Mouse (Mus musculus): Measurements from ENCODE around the gene Itpkb. TPM values are rescaled to one million over a fixed set of nuclear protein-coding genes. Genes with fewer than 3 reads are reported as not detected.
A peak's percentile ranks its signal among the peaks of the same experiment; 100 is the strongest.

Gene Itpkb
- total RNA-seq, 2 experiments from 2014 or later: 13.4 to 19.0 TPM

DNA sequence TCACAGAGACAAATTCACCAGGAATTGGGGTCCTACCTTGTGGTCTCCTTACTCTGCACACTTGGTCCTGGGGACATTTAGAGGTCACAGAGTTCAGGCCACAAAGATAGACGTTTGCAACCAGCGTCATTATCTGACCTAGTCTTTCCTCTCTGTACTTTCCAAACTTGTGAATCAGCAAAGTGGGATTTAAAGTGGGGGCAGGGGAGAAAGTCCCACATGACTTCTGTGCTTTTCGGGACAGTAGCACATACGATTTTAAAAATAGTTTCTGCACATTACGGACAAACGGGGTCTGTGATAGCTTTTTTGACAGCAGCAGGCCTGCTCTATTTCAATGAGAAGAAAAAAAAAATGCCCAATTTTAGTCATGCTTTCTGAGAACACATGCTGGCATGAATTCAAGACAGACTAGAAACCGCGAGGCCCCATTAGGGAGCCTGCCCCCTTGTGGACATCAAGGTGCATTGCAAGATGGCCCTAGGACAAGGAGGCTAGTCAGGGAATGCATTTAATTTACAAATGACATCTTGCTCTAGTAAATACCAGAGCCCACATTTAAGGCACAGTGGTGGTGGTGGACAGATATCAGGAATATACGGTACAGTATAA, 97.9 kb downstream of the Itpkb start:
- peak in 1 of 2 experiments; percentile 63 for DNase-seq (ENCODE audit: low spot score in 2 of 2)
- intact Hi-C loops (cut with DNase I): loop anchor here (1.0 to 10.0 kb wide), 2 partner anchors 160 to 253 kb away; no protein-coding TSS in a partner anchor

DNA sequence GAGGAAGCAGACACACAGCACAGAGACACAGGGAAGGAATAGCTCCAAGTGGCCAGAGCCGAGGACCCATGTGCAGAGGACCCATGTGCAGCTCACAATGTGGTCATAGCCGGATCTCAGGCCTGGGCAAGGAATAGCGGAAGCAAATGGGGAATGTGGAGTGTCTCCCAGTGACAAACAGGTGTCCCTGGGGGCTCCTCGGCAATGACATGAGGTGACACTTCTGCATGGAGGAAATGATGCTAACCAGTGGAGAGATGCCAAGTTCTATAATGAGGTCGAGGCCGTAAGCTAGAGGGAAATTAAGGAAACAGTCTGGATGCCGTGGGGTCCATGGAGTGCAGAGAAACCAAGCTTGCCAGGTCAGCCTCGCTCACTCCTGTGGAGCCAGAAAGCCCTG, 98.6 kb downstream of the Itpkb start:
- DNase-seq (ENCODE audit: low spot score in 2 of 2): no peak
- intact Hi-C loops (cut with DNase I): loop anchor here (1.0 to 10.0 kb wide), 2 partner anchors 161 to 254 kb away; no protein-coding TSS in a partner anchor

DNA sequence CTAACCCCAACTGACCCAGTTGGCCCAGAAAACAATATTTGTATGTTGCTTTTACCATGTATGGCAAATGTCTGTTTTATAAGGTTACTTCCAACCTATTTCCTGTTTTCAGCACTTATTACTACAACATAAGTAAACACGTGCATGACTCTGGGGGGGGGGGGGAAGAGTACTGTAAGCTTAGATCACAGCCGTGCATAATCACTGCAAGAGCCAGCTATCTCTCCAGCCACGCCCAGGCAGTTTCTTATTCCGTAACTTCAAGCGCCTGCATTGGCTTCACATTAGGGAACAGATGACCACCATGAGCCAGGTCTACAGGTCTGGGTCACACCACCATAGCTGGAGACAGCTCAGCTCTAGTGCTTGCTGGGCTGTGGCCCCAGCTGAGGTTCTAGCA, 99.5 kb downstream of the Itpkb start:
- DNase-seq (ENCODE audit: low spot score in 2 of 2): no peak
- intact Hi-C loops (cut with DNase I): loop anchor here (5.0 to 10.0 kb wide), 2 partner anchors 255 to 337 kb away; no protein-coding TSS in a partner anchor

DNA sequence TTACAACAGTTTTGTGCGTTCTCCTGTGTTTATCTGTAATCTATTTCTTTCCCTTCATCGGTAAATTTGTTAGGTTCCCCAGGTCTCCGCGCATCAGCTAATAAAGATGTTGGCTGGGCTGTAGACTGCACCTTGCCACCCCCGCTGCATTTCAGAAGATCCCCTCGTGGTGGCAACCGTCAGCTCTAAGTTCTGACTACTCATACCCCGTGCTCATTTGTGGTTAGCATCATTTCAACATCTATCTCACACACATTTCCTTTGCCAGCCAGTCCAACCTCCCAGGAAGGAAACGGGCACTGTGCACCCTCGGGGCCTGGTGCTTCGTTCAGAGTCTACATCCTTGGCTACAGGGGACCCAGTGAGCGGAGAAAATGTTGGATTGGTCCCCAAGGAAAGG, 101.5 kb downstream of the Itpkb start:
- DNase-seq (ENCODE audit: low spot score in 2 of 2): no peak
- intact Hi-C loops (cut with DNase I): loop anchor here (5.0 kb wide), 1 partner anchor 335 kb away; no protein-coding TSS in a partner anchor

DNA sequence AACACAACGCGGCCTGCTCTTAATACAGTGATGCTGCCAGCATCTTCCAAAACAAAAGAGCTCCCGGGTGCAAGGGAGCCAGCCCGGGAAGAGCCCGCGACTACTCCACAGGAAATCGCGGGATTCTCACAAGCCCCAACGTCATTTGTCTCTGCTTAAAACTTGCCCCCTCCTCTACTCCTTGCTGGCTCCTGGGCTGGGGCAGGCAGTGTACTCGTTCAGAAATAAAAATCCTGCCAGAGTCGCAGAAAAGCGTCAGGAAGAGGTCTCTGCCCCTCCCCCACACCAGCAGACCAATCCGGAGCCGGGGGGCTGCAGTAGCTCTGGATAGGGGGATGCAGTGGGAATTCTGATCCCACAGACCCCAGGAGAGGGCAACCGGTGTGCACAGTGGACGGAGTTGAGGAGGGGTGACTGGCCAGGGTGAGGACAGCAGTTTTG, 102.8 kb downstream of the Itpkb start:
- intact Hi-C loops (cut with DNase I): loop anchor here (5.0 kb wide), 1 partner anchor 334 kb away; no protein-coding TSS in a partner anchor
- no peak for DNase-seq (ENCODE audit: low spot score in 2 of 2)

DNA sequence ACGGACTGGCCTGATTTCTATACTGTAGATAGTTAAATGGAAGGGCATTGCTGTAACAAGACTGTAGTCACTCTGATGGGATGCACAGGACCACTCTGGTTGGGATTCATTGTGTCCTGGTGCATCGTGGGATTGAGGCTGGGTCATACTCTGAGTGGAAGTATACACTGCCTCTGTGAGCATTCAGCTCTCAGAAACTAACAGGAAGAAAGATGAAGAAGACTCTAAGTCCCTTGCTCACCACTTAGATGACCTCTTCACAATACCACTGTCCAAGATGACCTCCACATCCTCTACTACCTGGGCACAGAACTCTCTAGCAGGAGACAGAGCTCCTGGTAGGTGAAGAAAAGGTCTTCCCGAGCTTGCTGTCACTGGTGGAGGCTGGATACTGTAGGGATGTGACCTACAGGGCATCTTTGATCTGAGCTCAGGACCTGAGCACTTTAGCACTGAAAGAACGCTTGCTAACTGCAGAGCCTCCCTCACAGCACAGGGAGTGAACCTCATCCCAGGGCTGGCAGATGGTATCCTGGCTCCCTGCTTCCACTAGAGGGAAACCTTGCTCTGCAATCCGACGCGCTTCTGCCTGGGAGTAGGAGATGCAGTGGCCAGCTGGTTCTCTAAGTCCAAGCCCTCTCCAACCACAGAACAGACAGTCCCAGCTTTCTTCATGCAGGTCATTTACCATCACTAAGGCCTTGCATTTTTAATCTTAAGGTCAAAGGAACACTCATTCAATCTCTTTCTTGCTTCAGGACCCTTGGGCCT, 103.7 kb downstream of the Itpkb start:
- peak; percentile 55 to 58 for DNase-seq (ENCODE audit: low spot score in 2 of 2)
- intact Hi-C loops (cut with DNase I): loop anchor here (1.0 to 5.0 kb wide), 2 partner anchors 118 to 333 kb away; no protein-coding TSS in a partner anchor

DNA sequence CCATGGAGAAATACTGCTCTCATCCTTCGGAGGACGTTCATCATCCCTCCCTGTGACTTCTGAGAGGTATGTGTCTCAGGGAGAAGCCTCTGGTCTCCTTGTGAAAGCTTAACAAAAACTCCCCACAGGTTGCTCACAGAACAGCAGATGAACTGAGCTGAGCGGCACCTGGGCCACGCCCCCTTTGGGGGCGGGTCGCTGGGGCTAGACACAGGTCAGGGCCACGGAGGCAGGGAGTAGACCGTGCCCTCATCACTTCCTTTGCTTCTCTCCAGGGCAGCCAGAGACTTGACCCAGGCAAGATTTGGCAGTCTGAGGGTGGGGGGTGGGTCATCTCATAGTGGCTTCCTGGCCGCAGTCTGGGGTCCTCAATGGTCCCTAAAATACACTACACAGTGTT, 104.6 kb downstream of the Itpkb start:
- DNase-seq (ENCODE audit: low spot score in 2 of 2): no peak
- intact Hi-C loops (cut with DNase I): loop anchor here (1.0 to 5.0 kb wide), 3 partner anchors 45 to 332 kb away; no protein-coding TSS in a partner anchor

DNA sequence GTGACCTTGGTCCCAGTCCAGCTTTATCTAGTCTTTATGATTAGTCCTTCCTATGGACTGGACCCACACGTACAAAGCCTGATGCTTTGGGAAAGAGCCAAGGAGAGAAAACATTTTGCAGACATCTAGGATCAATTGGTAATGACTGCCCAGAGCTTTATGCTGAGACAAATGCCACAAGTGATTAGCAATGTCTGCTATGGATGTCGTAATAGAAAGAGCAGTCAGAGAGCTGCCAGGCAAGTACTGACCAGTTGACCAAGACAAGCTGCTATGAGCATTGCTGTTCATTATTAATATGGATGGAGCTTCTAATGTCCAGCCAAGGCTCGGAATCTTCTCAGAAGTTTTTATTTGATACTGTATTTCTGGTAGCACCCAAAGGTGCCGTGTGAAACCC, 109.2 kb downstream of the Itpkb start:
- DNase-seq (ENCODE audit: low spot score in 2 of 2): no peak
- intact Hi-C loops (cut with DNase I): no loop called here

DNA sequence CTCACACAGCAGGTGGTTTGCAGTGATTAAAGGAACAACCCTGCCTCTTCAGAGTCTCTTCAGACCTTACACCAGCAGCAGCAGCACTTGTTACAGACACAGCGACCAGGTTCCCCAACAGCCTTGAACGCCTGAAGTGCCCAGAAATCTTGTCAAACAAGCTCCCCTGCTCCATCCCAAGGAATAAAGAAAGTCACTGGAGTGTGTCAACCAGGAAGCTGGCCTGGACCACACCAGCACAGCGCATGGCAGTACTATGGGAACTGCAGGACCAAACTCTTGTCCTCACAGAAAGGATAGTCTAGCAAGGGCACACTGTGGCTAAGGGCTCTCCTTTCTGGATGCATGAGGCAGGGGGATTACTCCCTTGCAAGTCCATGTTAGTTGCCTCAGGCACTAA, 114.1 kb downstream of the Itpkb start:
- intact Hi-C loops (cut with DNase I): no loop called here
- DNase-seq (ENCODE audit: low spot score in 2 of 2): no peak

DNA sequence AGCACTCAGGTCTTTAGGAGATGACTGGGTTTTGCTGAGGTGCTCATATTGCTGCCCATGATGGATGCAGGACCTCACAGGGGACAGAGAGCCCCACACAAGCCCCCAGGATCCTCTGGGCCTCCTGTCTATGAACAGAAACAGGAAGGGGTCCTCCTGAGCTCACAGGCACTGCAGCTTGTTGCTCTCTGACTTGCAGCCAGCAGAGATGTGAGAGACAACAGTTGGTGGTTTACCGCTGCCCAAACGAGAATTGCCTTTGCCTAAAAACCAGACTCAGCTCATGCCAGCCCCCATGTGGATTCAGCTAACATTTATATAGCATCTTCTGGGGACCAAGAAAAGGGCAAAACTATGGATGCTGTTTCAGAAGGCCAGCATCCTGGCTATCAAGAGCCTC, 119.4 kb downstream of the Itpkb start:
- DNase-seq (ENCODE audit: low spot score in 2 of 2): no peak
- intact Hi-C loops (cut with DNase I): no loop called here

DNA sequence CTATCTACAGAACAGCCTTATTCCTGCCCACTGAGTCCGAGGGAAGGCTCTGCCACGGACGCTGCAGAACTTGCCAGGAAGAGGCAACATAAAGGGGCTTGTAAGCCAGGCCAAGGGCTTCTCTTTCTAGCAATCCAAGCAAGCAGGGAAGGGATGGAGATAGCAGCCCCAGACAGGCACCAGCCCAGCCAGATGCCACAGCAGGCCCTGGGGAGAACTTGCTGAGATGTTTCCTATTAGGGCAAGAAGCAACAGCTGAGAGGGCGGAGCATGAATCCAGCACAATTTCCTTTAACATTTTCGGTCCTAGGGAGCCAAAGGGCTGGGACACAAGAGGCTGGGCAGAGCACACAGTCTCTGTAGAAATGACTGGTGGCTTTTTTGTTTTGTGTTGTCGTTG, 128.0 kb downstream of the Itpkb start:
- intact Hi-C loops (cut with DNase I): no loop called here
- DNase-seq (ENCODE audit: low spot score in 2 of 2): no peak

DNA sequence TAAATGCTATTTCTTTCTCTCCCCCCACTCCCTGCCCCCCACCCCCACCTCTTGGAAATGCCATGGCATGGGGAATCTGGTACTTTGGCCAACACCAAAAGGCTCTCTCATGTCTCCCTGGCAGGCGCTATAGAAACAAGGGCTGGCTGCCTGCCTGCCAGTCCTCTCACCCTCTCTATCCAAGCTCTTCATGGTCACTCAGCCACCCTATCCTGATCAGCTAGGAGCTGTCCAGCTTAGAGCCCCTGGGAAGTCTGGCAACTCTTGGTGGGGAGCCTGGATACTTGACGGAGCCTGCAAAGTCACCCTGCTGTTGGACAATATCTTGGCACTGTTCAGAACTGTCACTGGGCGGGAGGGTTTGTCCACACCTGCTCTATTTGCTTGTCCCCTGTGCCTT, 128.4 kb downstream of the Itpkb start:
- DNase-seq (ENCODE audit: low spot score in 2 of 2): no peak
- intact Hi-C loops (cut with DNase I): no loop called here

DNA sequence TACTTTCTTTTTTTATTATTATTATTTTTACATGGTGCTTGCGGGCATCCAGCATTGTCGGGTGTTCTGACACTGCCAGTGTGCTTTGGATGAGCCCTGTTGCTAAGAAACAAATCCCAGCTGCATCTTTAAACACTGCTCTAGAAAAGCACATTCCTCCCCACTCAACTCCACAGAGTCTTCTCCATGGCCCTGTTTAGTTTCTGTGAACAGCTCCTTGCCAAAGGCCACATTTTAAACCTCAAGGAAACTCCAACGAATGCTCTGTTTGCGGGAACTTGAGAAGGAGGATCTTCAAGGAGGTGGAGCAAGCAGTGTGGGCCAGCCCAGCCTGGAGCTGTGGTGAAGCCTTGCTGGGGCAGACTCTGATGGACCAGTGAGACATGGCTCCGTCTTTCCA, 130.4 kb downstream of the Itpkb start:
- no peak for DNase-seq (ENCODE audit: low spot score in 2 of 2)
- intact Hi-C loops (cut with DNase I): no loop called here

DNA sequence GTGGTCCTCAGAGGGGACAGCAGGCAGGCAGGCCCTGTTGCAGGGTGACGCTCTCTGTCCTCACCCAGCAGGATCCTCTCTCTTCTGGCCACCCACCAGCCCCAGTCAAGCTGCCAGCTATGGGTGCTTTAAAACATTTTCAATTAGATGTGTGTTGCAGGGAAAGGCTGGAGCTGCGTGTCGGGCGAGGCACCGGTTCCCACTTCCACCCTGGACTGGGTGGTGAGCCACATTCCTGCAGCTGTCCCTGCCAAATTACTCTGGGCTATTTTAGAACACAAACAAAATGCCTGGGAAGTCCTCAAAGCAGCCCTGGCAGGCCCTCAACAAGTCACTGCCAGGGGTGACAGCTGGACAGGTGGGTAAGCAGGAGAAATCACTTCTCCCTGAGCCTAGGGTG, 132.1 kb downstream of the Itpkb start:
- intact Hi-C loops (cut with DNase I): no loop called here
- peak; percentile 42 to 65 for DNase-seq (ENCODE audit: low spot score in 2 of 2)

DNA sequence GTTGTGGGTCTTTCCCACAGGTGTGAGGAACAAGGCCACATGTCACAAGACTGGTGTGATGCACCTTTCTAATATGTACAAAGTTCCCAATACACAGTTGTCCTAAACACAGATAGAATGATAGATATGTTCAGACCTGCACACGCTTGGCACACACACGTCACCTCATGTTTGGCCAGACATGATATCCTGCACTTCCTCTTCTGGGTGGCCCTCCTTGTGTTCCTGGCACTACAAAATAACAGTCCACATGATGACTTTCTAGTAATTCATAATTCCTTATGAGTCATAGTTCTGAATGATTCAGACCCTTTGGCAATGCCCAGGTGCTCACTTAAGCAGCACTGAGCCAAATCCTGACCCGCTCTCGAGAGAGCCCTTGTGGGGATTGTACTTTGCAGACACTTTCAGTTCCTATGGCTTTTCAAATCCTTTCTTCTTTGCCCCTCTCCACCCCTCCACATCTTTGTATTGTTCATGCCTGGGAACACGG, 132.7 kb downstream of the Itpkb start:
- intact Hi-C loops (cut with DNase I): no loop called here
- no peak for DNase-seq (ENCODE audit: low spot score in 2 of 2)

DNA sequence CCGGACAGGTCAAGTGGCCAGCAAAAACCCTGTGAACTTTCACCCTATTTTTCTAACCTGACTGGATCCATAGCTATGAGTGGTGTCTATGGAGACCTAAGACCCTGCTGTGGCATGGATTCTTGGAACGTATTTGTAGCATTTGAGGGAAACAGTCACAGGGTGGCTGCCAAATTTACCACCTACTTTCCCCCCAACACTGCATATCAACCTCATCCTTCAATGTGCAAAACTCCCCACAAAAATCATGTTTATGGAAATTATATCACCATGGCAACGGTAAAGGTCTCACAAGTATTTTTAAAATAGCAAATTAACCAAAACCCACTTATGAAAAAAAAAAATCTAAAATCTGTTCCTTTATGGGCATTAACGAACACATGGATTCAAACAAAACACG, 134.1 kb downstream of the Itpkb start:
- DNase-seq (ENCODE audit: low spot score in 2 of 2): peak; percentile 18
- intact Hi-C loops (cut with DNase I): no loop called here

DNA sequence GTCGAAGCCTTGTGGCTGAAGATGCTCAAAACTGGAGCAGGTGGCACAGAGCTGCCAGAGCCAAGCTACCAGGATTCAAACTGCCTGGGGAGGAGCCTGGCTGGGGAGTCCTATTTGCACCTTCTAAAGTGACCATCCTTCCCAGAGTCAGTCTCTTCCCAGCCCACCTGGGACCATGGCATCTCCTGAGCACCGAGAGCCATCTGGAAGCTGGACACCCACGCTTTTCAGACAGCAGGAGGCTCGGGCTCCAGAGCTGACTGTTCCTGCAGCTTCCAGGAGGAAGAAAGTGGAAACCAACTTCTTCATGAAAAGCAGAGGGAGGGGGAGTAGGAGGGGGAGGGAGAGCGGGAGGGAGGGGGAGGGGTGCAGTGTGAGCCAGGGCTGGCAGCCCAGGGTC, 135.3 kb downstream of the Itpkb start:
- peak; percentile 72 to 77 for DNase-seq (ENCODE audit: low spot score in 2 of 2)
- intact Hi-C loops (cut with DNase I): no loop called here

DNA sequence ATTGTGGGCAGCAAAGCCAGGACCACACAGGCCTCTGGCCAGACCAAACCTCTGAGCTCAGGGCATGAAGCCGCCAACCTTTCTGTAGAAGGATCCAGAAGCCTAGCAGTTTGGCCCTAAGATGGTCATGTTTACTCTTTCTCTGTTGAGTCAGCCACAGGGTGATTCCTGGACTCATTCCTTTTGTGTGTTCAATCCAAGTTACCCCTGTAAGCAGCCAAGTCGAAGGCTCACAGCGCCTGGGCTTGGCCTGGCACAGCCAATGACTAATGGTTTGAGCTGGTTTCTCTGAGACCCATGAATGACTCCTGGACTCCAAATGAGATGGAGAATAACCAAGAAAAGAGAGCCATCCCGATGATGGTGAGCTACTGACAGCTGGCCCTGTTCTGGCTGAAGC, 137.7 kb downstream of the Itpkb start:
- no peak for DNase-seq (ENCODE audit: low spot score in 2 of 2)

DNA sequence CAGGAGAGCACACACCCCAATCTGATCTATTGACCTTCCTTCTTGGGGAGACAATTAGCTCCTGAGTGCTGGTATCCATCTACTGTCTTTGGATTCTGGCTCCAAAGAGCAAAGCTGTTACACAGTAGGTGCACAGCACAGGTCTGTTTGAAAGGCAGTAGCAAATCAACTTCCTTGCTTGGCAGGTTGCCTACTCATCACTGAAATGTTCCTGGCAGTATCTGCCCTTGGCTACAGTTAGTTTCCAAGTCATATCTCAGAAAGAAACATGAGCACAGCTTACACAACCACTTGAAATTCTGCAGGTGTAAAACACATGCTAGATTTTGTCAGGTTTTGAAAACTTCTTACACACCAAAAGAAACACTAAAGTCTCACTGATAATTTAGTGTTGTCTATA, 143.3 kb downstream of the Itpkb start:
- intact Hi-C loops (cut with DNase I): no loop called here

More for the DNA sequence above, 137.7 kb downstream of the Itpkb start:
- intact Hi-C loops (cut with DNase I): no loop called here

More for the DNA sequence above, 143.3 kb downstream of the Itpkb start:
- no peak for DNase-seq (ENCODE audit: low spot score in 2 of 2)

Data from left cerebral cortex, postnatal 36 days (tissue).